Mouse (Mus musculus) forebrain, embryonic 14.5 days (tissue): ENCODE data around the gene Tgm2. TPM values are rescaled to one million over a fixed set of nuclear protein-coding genes. Genes with fewer than 3 reads are reported as not detected.

ENCODE experiments used
- ATAC-seq: fragments of 200-750 bp; cut with Nextera tagmentation; 2 replicates; pipeline ENCODE4 v1.8.0; 2017; ENCODE audit warnings: mild to moderate bottlenecking, moderate library complexity
- DNase-seq: peaks from one replicate; pipeline ENCODE4 v3.0.0-alpha.2; 2015; ENCODE audit warnings: low spot score
- H3K27ac ChIP-seq: fragments of 300-500 bp; sonication (generic); 2 replicates; pipeline ENCODE4 v1.5.1; 2014; ENCODE audit warnings: low read depth, mild to moderate bottlenecking, control low read depth, low read length, moderate library complexity
- H3K27me3 ChIP-seq: fragments of 300-500 bp; sonication (generic); replicated peaks from 2 replicates; pipeline ENCODE4 v1.6.1; 2014; ENCODE audit warnings: low read length, control low read depth, mixed read lengths; ENCODE audit not compliant: control insufficient read depth, insufficient read depth
- H3K36me3 ChIP-seq: fragments of 300-500 bp; sonication (generic); 2 replicates; pipeline ENCODE4 v1.6.1; 2014; ENCODE audit warnings: low read length, control low read depth; ENCODE audit not compliant: control insufficient read depth, insufficient read depth
- H3K4me1 ChIP-seq: fragments of 300-500 bp; sonication (generic); 2 replicates; pipeline ENCODE4 v1.6.1; 2014; ENCODE audit warnings: antibody characterized with exemption, low read length, control low read depth; ENCODE audit not compliant: control insufficient read depth, insufficient read depth
- H3K4me2 ChIP-seq: fragments of 300-500 bp; sonication (generic); 2 replicates; pipeline ENCODE4 v1.6.1; 2014; ENCODE audit warnings: mild to moderate bottlenecking, control low read depth, low read length
- H3K4me3 ChIP-seq: fragments of 300-500 bp; sonication (generic); 2 replicates; pipeline ENCODE4 v1.5.1; 2014; ENCODE audit warnings: low read depth, low read length, control low read depth
- H3K9ac ChIP-seq: fragments of 300-500 bp; sonication (generic); 2 replicates; pipeline ENCODE4 v1.6.1; 2014; ENCODE audit warnings: mild to moderate bottlenecking, low read length, control low read depth, moderate library complexity
- H3K9me3 ChIP-seq: fragments of 300-500 bp; sonication (generic); replicated peaks from 2 replicates; pipeline ENCODE4 v1.6.1; 2016; ENCODE audit warnings: low read length, control low read depth, mixed read lengths; ENCODE audit not compliant: control insufficient read depth
- WGBS: fragments of 180-500 bp; shearing (Covaris S2); extraction: QIAGEN DNeasy Blood & Tissue Kit; methylation state at CpG from one replicate; pipeline ENCODE4 v1.1.7; 2014; 5-methylcytosine and 5-hydroxymethylcytosine counted together
- polyA plus RNA-seq: library from polyadenylated mRNA; unstranded; fragments of >200 nt; fragmentation: Nextera tagmentation; extraction: Ambion mirVana; gene quantifications from 2 replicates; pipeline ENCODE4 v1.2.1, GENCODE M21; 2014

The Tgm2 gene
- 5.0 and 7.0 TPM in 2 replicates for polyA plus RNA-seq

GRCm38 (mm10) chr2:158146223-158146622 is at the start of gene Tgm2:
TSS of gene Tgm2 (minus strand) at chr2:158146436.
- Histone ChIP-seq H3K4me1 (no peaks in the 10 kb centered on the region), H3K9ac (0 out of 2 replicates have a peak within 1 kb of the TSS, but pooled peaks have one; percentile 29), H3K27me3 (no peaks in the 10 kb centered on the region), H3K4me3 (peak within 1 kb of the TSS; percentile 22; the same call in 1 of the 2 replicates), H3K4me2 (peak within 1 kb of the TSS; percentile 50), H3K9me3 (0 out of 2 replicates have a peak, but pooled peaks cover 4% of the 10 kb centered on the region), H3K36me3 (no peaks in the 10 kb centered on the region), H3K27ac (no peak within 1 kb of the TSS)
- DNase-seq (peak; percentile 65), ATAC-seq (peak; percentile 72)
- WGBS, result under 1% methylated on average over 33 of the region's 33 CpGs

GRCm38 (mm10) chr2:158194945-158195640 is 48.9 kb upstream of the Tgm2 start:
- H3K9me3 ChIP-seq, result no peaks in the 10 kb centered on the region
- H3K4me3 ChIP-seq, result no peak overlapping the region
- peak; percentile 77 for DNase-seq
- H3K36me3 ChIP-seq, result no peaks in the 10 kb centered on the region
- no peak overlapping the region for H3K9ac ChIP-seq
- peaks cover 7% of the 10 kb centered on the region for H3K4me1 ChIP-seq
- WGBS, result 19% methylated on average over 10 of the region's 10 CpGs
- H3K27me3 ChIP-seq, result no peaks in the 10 kb centered on the region
- ATAC-seq, result peak; percentile 50
- H3K27ac ChIP-seq, result no peak overlapping the region
- H3K4me2 ChIP-seq, result no peak overlapping the region

- DNase-seq (peak; percentile 72), ATAC-seq (0 out of 2 replicates have a peak, but pooled peaks have one; percentile 34)
- H3K27me3 ChIP-seq, result no peaks in the 10 kb centered on the region
- peaks cover 7% of the 10 kb centered on the region for H3K4me1 ChIP-seq
- no peaks in the 10 kb centered on the region for H3K9me3 ChIP-seq
- no peaks in the 10 kb centered on the region for H3K36me3 ChIP-seq
- peak overlapping the region; percentile 40; the same call in 1 of the 2 replicates for H3K27ac ChIP-seq
- no peak overlapping the region for H3K4me3 ChIP-seq
- 12% methylated on average over 10 of the region's 10 CpGs for WGBS
- H3K9ac ChIP-seq, result no peak overlapping the region
- H3K4me2 ChIP-seq, result no peak overlapping the region
Measured at GRCm38 (mm10) chr2:158193611-158194336, 47.5 kb upstream of the Tgm2 start.

GRCm38 (mm10) chr2:158191098-158191497 is 44.9 kb upstream of the Tgm2 start:
- no peak overlapping the region for H3K4me3 ChIP-seq
- DNase-seq, result no peak
- no peaks in the 10 kb centered on the region for H3K27me3 ChIP-seq
- no peak for ATAC-seq
- H3K9me3 ChIP-seq, result no peaks in the 10 kb centered on the region
- H3K27ac ChIP-seq, result no peak overlapping the region
- WGBS, result 71% methylated on average over 7 of the region's 7 CpGs
- no peak overlapping the region for H3K9ac ChIP-seq
- no peak overlapping the region for H3K4me2 ChIP-seq
- H3K36me3 ChIP-seq, result no peaks in the 10 kb centered on the region
- peaks cover 13% of the 10 kb centered on the region for H3K4me1 ChIP-seq

- Histone ChIP-seq H3K27ac (no peak overlapping the region), H3K4me3 (no peak overlapping the region), H3K36me3 (no peaks in the 10 kb centered on the region), H3K4me1 (peaks cover 13% of the 10 kb centered on the region), H3K9ac (no peak overlapping the region), H3K4me2 (no peak overlapping the region), H3K9me3 (no peaks in the 10 kb centered on the region), H3K27me3 (no peaks in the 10 kb centered on the region)
- ATAC-seq (no peak), DNase-seq (no peak)
- 83% methylated on average over 11 of the region's 11 CpGs for WGBS
Measured at GRCm38 (mm10) chr2:158189451-158189850, 43.2 kb upstream of the Tgm2 start.

- Histone ChIP-seq H3K27ac (0 out of 2 replicates have a peak overlapping the region, but pooled peaks have one; percentile 11), H3K27me3 (no peaks in the 10 kb centered on the region), H3K4me2 (no peak overlapping the region), H3K9ac (no peak overlapping the region), H3K4me3 (no peak overlapping the region), H3K4me1 (peaks cover 13% of the 10 kb centered on the region), H3K36me3 (no peaks in the 10 kb centered on the region), H3K9me3 (no peaks in the 10 kb centered on the region)
- WGBS, result 36% methylated on average over 11 of the region's 11 CpGs
- DNase-seq (peak; percentile 73), ATAC-seq (no peak)
Measured at GRCm38 (mm10) chr2:158186206-158186871, 40.1 kb upstream of the Tgm2 start.

GRCm38 (mm10) chr2:158183266-158183665 is 37.0 kb upstream of the Tgm2 start:
- no peaks in the 10 kb centered on the region for H3K27me3 ChIP-seq
- H3K9me3 ChIP-seq, result no peaks in the 10 kb centered on the region
- peaks cover 19% of the 10 kb centered on the region for H3K4me1 ChIP-seq
- 90% methylated on average over 8 of the region's 8 CpGs for WGBS
- DNase-seq, result no peak
- ATAC-seq, result no peak
- H3K36me3 ChIP-seq, result no peaks in the 10 kb centered on the region
- no peak overlapping the region for H3K27ac ChIP-seq
- no peak overlapping the region for H3K9ac ChIP-seq
- no peak overlapping the region for H3K4me3 ChIP-seq
- H3K4me2 ChIP-seq, result no peak overlapping the region

- H3K27me3 ChIP-seq, result no peaks in the 10 kb centered on the region
- H3K9me3 ChIP-seq, result no peaks in the 10 kb centered on the region
- peaks cover 28% of the 10 kb centered on the region for H3K4me1 ChIP-seq
- ATAC-seq, result 0 out of 2 replicates have a peak, but pooled peaks have one; percentile 27
- DNase-seq, result peak; percentile 74
- H3K36me3 ChIP-seq, result no peaks in the 10 kb centered on the region
- 17% methylated on average over 6 of the region's 6 CpGs for WGBS
- H3K27ac ChIP-seq, result peak overlapping the region; percentile 58; the same call in 1 of the 2 replicates
- no peak overlapping the region for H3K4me3 ChIP-seq
- no peak overlapping the region for H3K4me2 ChIP-seq
- H3K9ac ChIP-seq, result no peak overlapping the region; the same call in 1 of the 2 replicates
Measured at GRCm38 (mm10) chr2:158181932-158182331, 35.7 kb upstream of the Tgm2 start.
